Mouse (Mus musculus): ENCODE data around the gene Pdgfb. TPM values are rescaled to one million over a fixed set of nuclear protein-coding genes. Genes with fewer than 3 reads are reported as not detected.
A peak's percentile ranks its signal among the peaks of the same experiment; 100 is the strongest.

Pdgfb gene
- polyA plus RNA-seq, 1 experiment from 2014 or later: 6.1 TPM

DNA sequence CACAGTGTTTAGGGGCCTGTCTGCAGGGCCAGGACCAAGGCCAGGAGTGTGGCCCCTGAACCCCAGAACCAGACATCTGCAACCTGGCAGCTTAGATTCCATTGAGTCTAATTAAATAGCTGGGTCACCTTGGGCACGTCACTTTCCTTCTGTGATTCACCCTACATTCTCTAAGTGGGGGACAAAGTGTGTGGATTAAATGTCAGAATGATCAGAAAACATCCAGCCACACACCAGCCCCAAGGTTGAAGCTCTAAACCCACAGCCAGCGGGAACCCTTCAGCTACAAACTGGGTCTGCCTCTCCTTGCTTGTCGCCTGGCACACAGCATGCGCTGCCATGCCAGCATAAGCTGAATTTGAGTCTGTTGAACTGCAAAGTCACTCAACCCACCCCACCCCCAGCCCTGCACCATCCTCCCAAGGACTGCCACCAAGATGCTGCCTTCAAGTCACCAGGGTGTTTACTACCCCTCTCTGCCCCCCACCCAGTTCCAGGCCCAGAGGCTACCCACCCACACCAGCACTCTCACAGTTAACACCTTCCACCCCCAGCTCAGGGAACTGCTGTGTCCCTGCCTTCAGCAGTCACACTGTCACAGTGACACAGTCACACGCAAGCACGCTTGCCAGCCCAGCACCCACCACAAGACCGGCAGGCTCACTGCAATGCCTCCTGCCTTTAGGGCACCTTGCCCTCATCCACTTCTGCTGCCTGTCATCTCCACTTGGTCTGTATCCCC is 605 bp upstream of the Pdgfb start:
- Histone ChIP-seq H3K4me2 (ENCODE audit: low read depth, low read length) (peak overlapping the region; percentile 99), H3K36me3 (ENCODE audit: control insufficient read depth, insufficient read depth, low read length) (no peaks in the 10 kb centered on the region), H3K27ac (replicated peaks; ENCODE audit: low read depth, low read length) (no peak overlapping the region), H3K27me3 (replicated peaks; ENCODE audit: control insufficient read depth, insufficient read depth, low read length) (peaks cover 61% of the 10 kb centered on the region), H3K9me3 (ENCODE audit: control insufficient read depth, low read length) (no peaks in the 10 kb centered on the region), H3K9ac (ENCODE audit: low read depth, low read length) (no peak overlapping the region), H3K4me1 (ENCODE audit: control insufficient read depth, insufficient read depth, low read length) (no peaks in the 10 kb centered on the region; the same call in 1 of the 2 replicates), H3K4me3 (ENCODE audit: low read depth, low read length) (peak overlapping the region; percentile 59; the same call in 1 of the 2 replicates)
- 63% methylated on average over 7 of the region's 7 CpGs for WGBS
- ATAC-seq (ENCODE audit: low read depth) (no peak), DNase-seq (ENCODE audit: low spot score) (no peak)

- DNase-seq (ENCODE audit: low spot score): no peak
- H3K4me2 ChIP-seq (ENCODE audit: low read depth, low read length): peak overlapping the region; percentile 99
- H3K4me3 ChIP-seq (ENCODE audit: low read depth, low read length): peak overlapping the region; percentile 59
- H3K36me3 ChIP-seq (ENCODE audit: control insufficient read depth, insufficient read depth, low read length): no peaks in the 10 kb centered on the region
- H3K9me3 ChIP-seq (ENCODE audit: control insufficient read depth, low read length): no peaks in the 10 kb centered on the region
- H3K27me3 ChIP-seq (replicated peaks; ENCODE audit: control insufficient read depth, insufficient read depth, low read length): peaks cover 61% of the 10 kb centered on the region
- 0% methylated on average over 15 of the region's 37 CpGs for WGBS
- H3K27ac ChIP-seq (replicated peaks; ENCODE audit: low read depth, low read length): peak overlapping the region; percentile 5; the same call in 1 of the 2 replicates
- H3K9ac ChIP-seq (ENCODE audit: low read depth, low read length): peak overlapping the region; percentile 68
- H3K4me1 ChIP-seq (ENCODE audit: control insufficient read depth, insufficient read depth, low read length): no peaks in the 10 kb centered on the region; the same call in 1 of the 2 replicates
- no peak for ATAC-seq (ENCODE audit: low read depth)
Observed at GRCm38 (mm10) chr15:80014031-80014320, 801 bp downstream of the Pdgfb start.

- Histone ChIP-seq H3K4me2 (ENCODE audit: low read depth, low read length) (peak overlapping the region; percentile 99), H3K9me3 (ENCODE audit: control insufficient read depth, low read length) (no peaks in the 10 kb centered on the region), H3K4me3 (ENCODE audit: low read depth, low read length) (peak overlapping the region; percentile 59), H3K36me3 (ENCODE audit: control insufficient read depth, insufficient read depth, low read length) (no peaks in the 10 kb centered on the region), H3K4me1 (ENCODE audit: control insufficient read depth, insufficient read depth, low read length) (no peaks in the 10 kb centered on the region; the same call in 1 of the 2 replicates), H3K27ac (replicated peaks; ENCODE audit: low read depth, low read length) (peak overlapping the region; percentile 44), H3K27me3 (replicated peaks; ENCODE audit: control insufficient read depth, insufficient read depth, low read length) (peaks cover 61% of the 10 kb centered on the region), H3K9ac (ENCODE audit: low read depth, low read length) (peak overlapping the region; percentile 68)
- DNase-seq (ENCODE audit: low spot score) (no peak), ATAC-seq (ENCODE audit: low read depth) (no peak)
- WGBS: 1% methylated on average over 19 of the region's 36 CpGs
Observed at GRCm38 (mm10) chr15:80013256-80014030, 1.3 kb downstream of the Pdgfb start.

DNA sequence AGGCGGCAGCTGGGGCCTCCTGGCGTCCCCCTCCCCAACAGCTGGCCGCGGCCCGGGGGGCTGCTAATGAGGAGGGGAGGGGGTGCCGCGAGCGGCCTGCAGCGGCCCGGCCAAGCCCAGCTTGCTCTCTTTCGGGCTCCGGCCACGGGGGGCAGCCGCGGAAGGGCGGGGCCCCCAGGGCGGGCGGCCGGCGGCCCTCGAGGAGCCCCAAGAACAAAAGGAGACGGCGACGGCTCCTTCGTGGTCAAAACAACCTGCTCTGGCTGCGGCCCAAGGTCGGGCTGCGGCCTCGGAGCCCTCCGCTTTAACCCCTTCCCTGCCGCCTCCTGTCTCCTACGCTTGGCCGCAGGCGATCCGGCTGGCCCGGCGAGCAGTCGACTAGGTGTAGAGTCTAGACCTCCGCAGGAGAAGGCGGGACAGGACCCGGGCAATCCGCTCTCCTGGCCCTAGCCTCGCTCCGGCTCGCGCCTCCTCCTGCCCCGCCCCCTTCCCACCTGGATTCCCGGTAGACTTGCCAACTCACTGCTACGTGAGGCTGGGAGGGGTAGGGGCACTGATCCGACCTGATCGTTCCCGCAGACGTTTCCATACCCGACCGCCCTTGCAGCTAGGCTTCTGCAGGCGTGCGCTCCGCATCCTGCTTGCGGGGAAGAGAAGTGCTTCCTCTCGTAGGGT is 2.1 kb downstream of the Pdgfb start:
- peak; percentile 80 for ATAC-seq (ENCODE audit: low read depth)

DNA sequence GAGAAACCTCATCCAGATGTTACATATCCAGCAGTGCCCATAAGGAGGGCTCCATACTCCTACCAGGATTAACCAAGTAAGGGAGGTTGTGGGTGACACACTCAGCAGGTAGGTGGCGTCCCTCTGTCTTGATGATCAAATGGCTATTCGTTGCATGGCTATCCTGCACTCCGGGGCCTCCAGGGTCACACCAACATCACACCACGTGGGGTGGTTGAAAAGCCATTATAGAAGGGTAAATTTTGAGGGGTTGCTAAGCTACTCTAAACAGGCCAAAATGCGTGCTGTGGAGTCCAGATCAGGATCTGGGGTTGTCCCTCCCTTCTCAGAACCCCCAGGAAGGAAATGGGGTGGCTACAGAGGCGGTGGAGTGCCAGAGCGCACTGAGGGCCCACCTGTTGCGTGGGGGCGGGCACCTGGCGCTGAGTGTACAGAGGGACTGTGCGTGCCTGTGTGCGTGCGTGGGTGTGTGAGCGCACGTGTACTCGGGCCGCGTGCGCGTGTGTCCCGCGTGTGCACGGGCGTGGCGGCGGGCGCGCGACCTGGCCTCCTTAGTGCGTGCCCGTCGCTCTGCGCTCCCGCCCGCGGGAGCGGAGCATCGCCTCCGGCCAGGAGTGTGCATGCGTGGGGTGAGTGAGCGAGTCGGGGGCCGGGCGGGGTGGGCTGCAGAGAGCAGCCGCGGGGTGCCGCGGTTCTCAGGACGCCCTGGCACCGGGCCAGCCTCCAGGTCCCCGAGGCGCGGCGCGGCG is 2.8 kb downstream of the Pdgfb start:
- ATAC-seq (ENCODE audit: low read depth) (peak; percentile 9; the same call in 1 of the 2 replicates), DNase-seq (ENCODE audit: low spot score) (peak; percentile 43)
- peaks cover 60% of the 10 kb centered on the region for H3K27me3 ChIP-seq (replicated peaks; ENCODE audit: control insufficient read depth, insufficient read depth, low read length)
- 2% methylated on average over 17 of the region's 56 CpGs for WGBS
- no peaks in the 10 kb centered on the region for H3K36me3 ChIP-seq (ENCODE audit: control insufficient read depth, insufficient read depth, low read length)
- H3K4me3 ChIP-seq (ENCODE audit: low read depth, low read length): peak overlapping the region; percentile 59
- H3K27ac ChIP-seq (replicated peaks; ENCODE audit: low read depth, low read length): no peak overlapping the region; the same call in 1 of the 2 replicates
- H3K4me1 ChIP-seq (ENCODE audit: control insufficient read depth, insufficient read depth, low read length): no peaks in the 10 kb centered on the region; the same call in 1 of the 2 replicates
- peak overlapping the region; percentile 68 for H3K9ac ChIP-seq (ENCODE audit: low read depth, low read length)
- H3K9me3 ChIP-seq (ENCODE audit: control insufficient read depth, low read length): no peaks in the 10 kb centered on the region
- peak overlapping the region; percentile 99 for H3K4me2 ChIP-seq (ENCODE audit: low read depth, low read length)

More for the DNA sequence above, 2.1 kb downstream of the Pdgfb start:
- peak overlapping the region; percentile 59 for H3K4me3 ChIP-seq (ENCODE audit: low read depth, low read length)
- H3K27ac ChIP-seq (replicated peaks; ENCODE audit: low read depth, low read length): peak overlapping the region; percentile 44
- peak overlapping the region; percentile 68 for H3K9ac ChIP-seq (ENCODE audit: low read depth, low read length)
- no peaks in the 10 kb centered on the region for H3K36me3 ChIP-seq (ENCODE audit: control insufficient read depth, insufficient read depth, low read length)
- peaks cover 61% of the 10 kb centered on the region for H3K27me3 ChIP-seq (replicated peaks; ENCODE audit: control insufficient read depth, insufficient read depth, low read length)
- H3K9me3 ChIP-seq (ENCODE audit: control insufficient read depth, low read length): no peaks in the 10 kb centered on the region
- H3K4me1 ChIP-seq (ENCODE audit: control insufficient read depth, insufficient read depth, low read length): no peaks in the 10 kb centered on the region; the same call in 1 of the 2 replicates
- 0% methylated on average over 27 of the region's 60 CpGs for WGBS
- DNase-seq (ENCODE audit: low spot score): peak; percentile 71
- H3K4me2 ChIP-seq (ENCODE audit: low read depth, low read length): peak overlapping the region; percentile 99

GRCm38 (mm10) chr15:80011194-80011593 is 3.6 kb downstream of the Pdgfb start:
- Histone ChIP-seq H3K36me3 (ENCODE audit: control insufficient read depth, insufficient read depth, low read length) (no peaks in the 10 kb centered on the region), H3K4me1 (ENCODE audit: control insufficient read depth, insufficient read depth, low read length) (no peaks in the 10 kb centered on the region; the same call in 1 of the 2 replicates), H3K27me3 (replicated peaks; ENCODE audit: control insufficient read depth, insufficient read depth, low read length) (peaks cover 53% of the 10 kb centered on the region), H3K4me3 (ENCODE audit: low read depth, low read length) (0 out of 2 replicates have a peak overlapping the region, but pooled peaks have one; percentile 10), H3K4me2 (ENCODE audit: low read depth, low read length) (peak overlapping the region; percentile 99; the same call in 1 of the 2 replicates), H3K27ac (replicated peaks; ENCODE audit: low read depth, low read length) (no peak overlapping the region), H3K9ac (ENCODE audit: low read depth, low read length) (no peak overlapping the region), H3K9me3 (ENCODE audit: control insufficient read depth, low read length) (no peaks in the 10 kb centered on the region)
- no peak for DNase-seq (ENCODE audit: low spot score)
- WGBS: 40% methylated on average over 6 of the region's 6 CpGs
- ATAC-seq (ENCODE audit: low read depth): no peak

GRCm38 (mm10) chr15:80010182-80010558 is 4.6 kb downstream of the Pdgfb start:
- Histone ChIP-seq H3K9ac (ENCODE audit: low read depth, low read length) (no peak overlapping the region), H3K4me1 (ENCODE audit: control insufficient read depth, insufficient read depth, low read length) (no peaks in the 10 kb centered on the region; the same call in 1 of the 2 replicates), H3K9me3 (ENCODE audit: control insufficient read depth, low read length) (no peaks in the 10 kb centered on the region), H3K4me2 (ENCODE audit: low read depth, low read length) (no peak overlapping the region), H3K27ac (replicated peaks; ENCODE audit: low read depth, low read length) (no peak overlapping the region), H3K27me3 (replicated peaks; ENCODE audit: control insufficient read depth, insufficient read depth, low read length) (peaks cover 42% of the 10 kb centered on the region), H3K36me3 (ENCODE audit: control insufficient read depth, insufficient read depth, low read length) (no peaks in the 10 kb centered on the region), H3K4me3 (ENCODE audit: low read depth, low read length) (no peak overlapping the region)
- WGBS: 36% methylated on average over 7 of the region's 7 CpGs
- ATAC-seq (ENCODE audit: low read depth) (no peak), DNase-seq (ENCODE audit: low spot score) (no peak)
